Mouse (Mus musculus) neural tube, embryonic 15.5 days (tissue): Measurements from ENCODE around the gene Kctd19. TPM values are rescaled to one million over a fixed set of nuclear protein-coding genes. Genes with fewer than 3 reads are reported as not detected.

ENCODE experiments used
- ATAC-seq: fragments of 200-750 bp; cut with Nextera tagmentation; 2 replicates; pipeline ENCODE4 v1.8.0; 2017; ENCODE audit warnings: mild to moderate bottlenecking, moderate TSS enrichment, moderate library complexity; ENCODE audit not compliant: low FRiP score
- H3K27ac ChIP-seq: fragments of 300-500 bp; sonication (generic); replicated peaks from 2 replicates; pipeline ENCODE4 v1.5.1; 2015; ENCODE audit warnings: mild to moderate bottlenecking, inconsistent platforms
- H3K27me3 ChIP-seq: fragments of 300-500 bp; sonication (generic); replicated peaks from 2 replicates; pipeline ENCODE4 v1.6.1; 2015; ENCODE audit warnings: inconsistent platforms
- H3K36me3 ChIP-seq: fragments of 300-500 bp; sonication (generic); 2 replicates; pipeline ENCODE4 v1.6.1; 2015; ENCODE audit warnings: inconsistent platforms
- H3K4me1 ChIP-seq: fragments of 300-500 bp; sonication (generic); 2 replicates; pipeline ENCODE4 v1.6.1; 2015; ENCODE audit warnings: inconsistent platforms
- H3K4me2 ChIP-seq: fragments of 300-500 bp; sonication (generic); 2 replicates; pipeline ENCODE4 v1.6.1; 2015; ENCODE audit warnings: inconsistent platforms, mild to moderate bottlenecking, moderate library complexity
- H3K4me3 ChIP-seq: fragments of 300-500 bp; sonication (generic); replicated peaks from 2 replicates; pipeline ENCODE4 v1.5.1; 2015; ENCODE audit warnings: mild to moderate bottlenecking, inconsistent platforms
- H3K9ac ChIP-seq: fragments of 300-500 bp; sonication (generic); replicated peaks from 2 replicates; pipeline ENCODE4 v1.6.1; 2015; ENCODE audit warnings: mild to moderate bottlenecking, inconsistent platforms
- H3K9me3 ChIP-seq: fragments of 300-500 bp; sonication (generic); replicated peaks from 2 replicates; pipeline ENCODE4 v1.6.1; 2016; ENCODE audit warnings: inconsistent platforms
- WGBS: fragments of 180-500 bp; shearing (Covaris S2); methylation state at CpG from one replicate; pipeline ENCODE4 v1.1.7; 2015; ENCODE audit warnings: mixed read lengths; 5-methylcytosine and 5-hydroxymethylcytosine counted together
- polyA plus RNA-seq: library from polyadenylated mRNA; unstranded; fragments of >200 nt; fragmentation: Nextera tagmentation; extraction: Ambion mirVana; gene quantifications from 2 replicates; pipeline ENCODE4 v1.2.1, GENCODE M21; 2015

Kctd19 gene
- polyA plus RNA-seq, 1 experiment from 2014 or later, result not detected

GRCm38 (mm10) chr8:105418992-105419391 lies 5.7 kb upstream of the Kctd19 start:
- Histone ChIP-seq H3K9ac (no peak overlapping the region), H3K27me3 (peaks cover 2% of the 10 kb centered on the region; the same call in 1 of the 2 replicates), H3K4me2 (no peak overlapping the region), H3K4me1 (peaks cover 2% of the 10 kb centered on the region; the same call in 1 of the 2 replicates), H3K9me3 (no peaks in the 10 kb centered on the region), H3K4me3 (no peak overlapping the region), H3K27ac (no peak overlapping the region), H3K36me3 (no peaks in the 10 kb centered on the region)
- WGBS, result 74% methylated on average over 2 of the region's 2 CpGs
- no peak for ATAC-seq

GRCm38 (mm10) chr8:105409947-105410346 lies 3.4 kb downstream of the Kctd19 start:
- Histone ChIP-seq H3K9me3 (no peaks in the 10 kb centered on the region), H3K4me1 (peaks cover 11% of the 10 kb centered on the region), H3K4me2 (no peak overlapping the region), H3K36me3 (no peaks in the 10 kb centered on the region), H3K4me3 (no peak overlapping the region), H3K9ac (no peak overlapping the region), H3K27ac (no peak overlapping the region), H3K27me3 (peaks cover 14% of the 10 kb centered on the region; the same call in 1 of the 2 replicates)
- no peak for ATAC-seq
- WGBS, result 91% methylated on average over 6 of the region's 6 CpGs

- Histone ChIP-seq H3K4me1 (peaks cover 3% of the 10 kb centered on the region), H3K36me3 (no peaks in the 10 kb centered on the region), H3K27me3 (0 out of 2 replicates have a peak, but pooled peaks cover 5% of the 10 kb centered on the region), H3K9ac (no peak overlapping the region), H3K4me3 (no peak overlapping the region), H3K9me3 (no peaks in the 10 kb centered on the region), H3K27ac (no peak overlapping the region), H3K4me2 (no peak overlapping the region)
- ATAC-seq, result no peak
- 71% methylated on average over 7 of the region's 7 CpGs for WGBS
These were observed 5.0 kb downstream of the Kctd19 start for GRCm38 (mm10) chr8:105408331-105408730.

GRCm38 (mm10) chr8:105406416-105406815 lies 6.9 kb downstream of the Kctd19 start:
- H3K4me3 ChIP-seq, result no peak overlapping the region

GRCm38 (mm10) chr8:105404496-105404895 lies 8.8 kb downstream of the Kctd19 start:
- Histone ChIP-seq H3K9me3 (no peaks in the 10 kb centered on the region), H3K27ac (no peak overlapping the region), H3K4me1 (no peaks in the 10 kb centered on the region), H3K36me3 (no peaks in the 10 kb centered on the region), H3K4me2 (no peak overlapping the region), H3K9ac (no peak overlapping the region), H3K27me3 (no peaks in the 10 kb centered on the region), H3K4me3 (no peak overlapping the region)
- no peak for ATAC-seq
- 47% methylated on average over 1 of the region's 1 CpGs for WGBS

More at GRCm38 (mm10) chr8:105406416-105406815, 6.9 kb downstream of the Kctd19 start:
- Histone ChIP-seq H3K9me3 (no peaks in the 10 kb centered on the region), H3K9ac (no peak overlapping the region), H3K27me3 (no peaks in the 10 kb centered on the region), H3K36me3 (no peaks in the 10 kb centered on the region), H3K4me2 (no peak overlapping the region), H3K27ac (no peak overlapping the region), H3K4me1 (no peaks in the 10 kb centered on the region)
- no peak for ATAC-seq
- 70% methylated on average over 10 of the region's 10 CpGs for WGBS

- H3K4me1 ChIP-seq, result no peaks in the 10 kb centered on the region
- ATAC-seq, result no peak
- H3K9me3 ChIP-seq, result no peaks in the 10 kb centered on the region
- no peaks in the 10 kb centered on the region for H3K36me3 ChIP-seq
- no peaks in the 10 kb centered on the region for H3K27me3 ChIP-seq
- WGBS, result 86% methylated on average over 8 of the region's 8 CpGs
- H3K4me2 ChIP-seq, result no peak overlapping the region
- no peak overlapping the region for H3K4me3 ChIP-seq
- no peak overlapping the region for H3K9ac ChIP-seq
- H3K27ac ChIP-seq, result no peak overlapping the region
These were observed 9.8 kb downstream of the Kctd19 start for GRCm38 (mm10) chr8:105403467-105403866.

- Histone ChIP-seq H3K27ac (no peak overlapping the region), H3K9me3 (no peaks in the 10 kb centered on the region), H3K27me3 (no peaks in the 10 kb centered on the region), H3K4me3 (no peak overlapping the region), H3K4me2 (no peak overlapping the region), H3K4me1 (no peaks in the 10 kb centered on the region), H3K36me3 (no peaks in the 10 kb centered on the region), H3K9ac (no peak overlapping the region)
- 84% methylated on average over 5 of the region's 5 CpGs for WGBS
- no peak for ATAC-seq
These were observed 13.3 kb downstream of the Kctd19 start for GRCm38 (mm10) chr8:105400016-105400415.

- 35% methylated on average over 3 of the region's 3 CpGs for WGBS
- no peak for ATAC-seq
- Histone ChIP-seq H3K9me3 (no peaks in the 10 kb centered on the region), H3K27me3 (no peaks in the 10 kb centered on the region), H3K9ac (no peak overlapping the region), H3K4me2 (no peak overlapping the region), H3K4me1 (no peaks in the 10 kb centered on the region), H3K4me3 (no peak overlapping the region), H3K27ac (no peak overlapping the region), H3K36me3 (no peaks in the 10 kb centered on the region)
These were observed 15.6 kb downstream of the Kctd19 start for GRCm38 (mm10) chr8:105397747-105398146.

- Histone ChIP-seq H3K4me1 (no peaks in the 10 kb centered on the region), H3K4me3 (no peak overlapping the region), H3K9me3 (no peaks in the 10 kb centered on the region), H3K27me3 (no peaks in the 10 kb centered on the region), H3K27ac (no peak overlapping the region), H3K36me3 (no peaks in the 10 kb centered on the region), H3K9ac (no peak overlapping the region), H3K4me2 (no peak overlapping the region)
- ATAC-seq, result no peak
- WGBS, result 51% methylated on average over 7 of the region's 7 CpGs
These were observed 19.4 kb downstream of the Kctd19 start for GRCm38 (mm10) chr8:105393915-105394314.

GRCm38 (mm10) chr8:105393089-105393787 lies 20.1 kb downstream of the Kctd19 start:
- Histone ChIP-seq H3K27me3 (no peaks in the 10 kb centered on the region), H3K9me3 (no peaks in the 10 kb centered on the region), H3K4me2 (no peak overlapping the region), H3K27ac (no peak overlapping the region), H3K9ac (no peak overlapping the region; the same call in 1 of the 2 replicates), H3K36me3 (no peaks in the 10 kb centered on the region), H3K4me3 (no peak overlapping the region), H3K4me1 (no peaks in the 10 kb centered on the region)
- no peak for ATAC-seq
- 89% methylated on average over 12 of the region's 12 CpGs for WGBS

GRCm38 (mm10) chr8:105389096-105389495 lies 24.2 kb downstream of the Kctd19 start:
- no peak overlapping the region for H3K27ac ChIP-seq
- H3K27me3 ChIP-seq, result no peaks in the 10 kb centered on the region
- no peaks in the 10 kb centered on the region for H3K36me3 ChIP-seq
- no peak overlapping the region for H3K4me2 ChIP-seq
- H3K9me3 ChIP-seq, result no peaks in the 10 kb centered on the region
- no peak for ATAC-seq
- WGBS, result 76% methylated on average over 6 of the region's 6 CpGs
- H3K4me3 ChIP-seq, result no peak overlapping the region
- no peaks in the 10 kb centered on the region for H3K4me1 ChIP-seq
- H3K9ac ChIP-seq, result no peak overlapping the region

GRCm38 (mm10) chr8:105387151-105387550 lies 26.2 kb downstream of the Kctd19 start:
- Histone ChIP-seq H3K9me3 (no peaks in the 10 kb centered on the region), H3K36me3 (no peaks in the 10 kb centered on the region), H3K27me3 (no peaks in the 10 kb centered on the region), H3K4me1 (no peaks in the 10 kb centered on the region), H3K4me3 (no peak overlapping the region), H3K9ac (no peak overlapping the region), H3K4me2 (no peak overlapping the region), H3K27ac (no peak overlapping the region)
- WGBS, result 71% methylated on average over 1 of the region's 1 CpGs
- no peak for ATAC-seq
